Mouse (Mus musculus) gonadal fat pad, adult 2 months (tissue): ENCODE results near the gene C1ql4. TPM values are rescaled to one million over a fixed set of nuclear protein-coding genes. Genes with fewer than 3 reads are reported as not detected.

Experiments
- DNase-seq: peaks from one replicate; pipeline ENCODE4 v3.0.0-alpha.2; 2012; ENCODE audit warnings: low read depth
- polyA plus RNA-seq: library from polyadenylated mRNA; depleted of rRNA; stranded (reverse); fragments of >200 nt; gene quantifications from 2 replicates; pipeline ENCODE4 v1.2.3, GENCODE M21; 2012; rRNA removed

C1ql4 gene
- polyA plus RNA-seq = 1.8 and 2.1 TPM in 2 replicates

GRCm38 (mm10) chr15:99087253-99088075 lies at the start of gene C1ql4:
C1ql4 (minus strand) TSS chr15:99087817.
- no peak for DNase-seq

- no peak for DNase-seq
Measured at GRCm38 (mm10) chr15:99129956-99130910, 42.6 kb upstream of the C1ql4 start.

GRCm38 (mm10) chr15:99129441-99129840 lies 41.8 kb upstream of the C1ql4 start:
- no peak for DNase-seq

- DNase-seq = no peak
Measured at GRCm38 (mm10) chr15:99127851-99128522, 40.4 kb upstream of the C1ql4 start.

GRCm38 (mm10) chr15:99126816-99127365 lies 39.3 kb upstream of the C1ql4 start:
- no peak for DNase-seq

- DNase-seq = no peak
Measured at GRCm38 (mm10) chr15:99126081-99126815, 38.6 kb upstream of the C1ql4 start.

GRCm38 (mm10) chr15:99125711-99126080 lies 38.1 kb upstream of the C1ql4 start, which contains the start of gene Spats2:
Spats2 (plus strand) TSS chr15:99125916.
- no peak for DNase-seq

- DNase-seq = no peak
Measured at GRCm38 (mm10) chr15:99122642-99123041, 35.0 kb upstream of the C1ql4 start.

- no peak for DNase-seq
Measured at GRCm38 (mm10) chr15:99120814-99121213, 33.2 kb upstream of the C1ql4 start.

GRCm38 (mm10) chr15:99116539-99116938 lies 28.9 kb upstream of the C1ql4 start:
- DNase-seq = no peak

- DNase-seq = no peak
Measured at GRCm38 (mm10) chr15:99115065-99115423, 27.4 kb upstream of the C1ql4 start.

GRCm38 (mm10) chr15:99114312-99115064 lies 26.9 kb upstream of the C1ql4 start:
- DNase-seq = no peak

- DNase-seq = no peak
Measured at GRCm38 (mm10) chr15:99113396-99113975, 25.9 kb upstream of the C1ql4 start.

- DNase-seq = no peak
Measured at GRCm38 (mm10) chr15:99112843-99113395, 25.3 kb upstream of the C1ql4 start.

GRCm38 (mm10) chr15:99111809-99112208 lies 24.2 kb upstream of the C1ql4 start:
- no peak for DNase-seq

GRCm38 (mm10) chr15:99111139-99111538 lies 23.5 kb upstream of the C1ql4 start:
- no peak for DNase-seq

- no peak for DNase-seq
Measured at GRCm38 (mm10) chr15:99107866-99108265, 20.2 kb upstream of the C1ql4 start.

- DNase-seq = no peak
Measured at GRCm38 (mm10) chr15:99105238-99105637, 17.6 kb upstream of the C1ql4 start.

- DNase-seq = no peak
Measured at GRCm38 (mm10) chr15:99099984-99100383, 12.4 kb upstream of the C1ql4 start.
